Mouse (Mus musculus) WW6 (cell line): ENCODE results near the gene Galk2.

Experiments used
- DNase-seq: peaks from one replicate; pipeline ENCODE4 v3.0.0-alpha.2; 2013; ENCODE audit warnings: low read depth, low spot score

Gene Galk2

GRCm38 (mm10) chr2:125900797-125901410, 42.0 kb downstream of the Galk2 start:
- DNase-seq: no peak

- DNase-seq: no peak
Observed at GRCm38 (mm10) chr2:125901426-125901825, 42.5 kb downstream of the Galk2 start.

- no peak for DNase-seq
Observed at GRCm38 (mm10) chr2:125906407-125907066, 47.6 kb downstream of the Galk2 start.

GRCm38 (mm10) chr2:125907580-125908255, 48.8 kb downstream of the Galk2 start:
- DNase-seq: no peak

GRCm38 (mm10) chr2:125914167-125914566, 55.3 kb downstream of the Galk2 start:
- DNase-seq: no peak

- DNase-seq: no peak
Observed at GRCm38 (mm10) chr2:125914713-125915112, 55.8 kb downstream of the Galk2 start.

- no peak for DNase-seq
Observed at GRCm38 (mm10) chr2:125916652-125917296, 57.9 kb downstream of the Galk2 start.

- DNase-seq: no peak
Observed at GRCm38 (mm10) chr2:125917297-125917679, 58.4 kb downstream of the Galk2 start.

- no peak for DNase-seq
Observed at GRCm38 (mm10) chr2:125921273-125921672, 62.4 kb downstream of the Galk2 start.

- DNase-seq: no peak
Observed at GRCm38 (mm10) chr2:125922149-125922548, 63.2 kb downstream of the Galk2 start.

- DNase-seq: no peak
Observed at GRCm38 (mm10) chr2:125922877-125923276, 64.0 kb downstream of the Galk2 start.

- no peak for DNase-seq
Observed at GRCm38 (mm10) chr2:125923346-125923745, 64.4 kb downstream of the Galk2 start.

- DNase-seq: no peak
Observed at GRCm38 (mm10) chr2:125924554-125924953, 65.6 kb downstream of the Galk2 start.

GRCm38 (mm10) chr2:125925081-125925480, 66.2 kb downstream of the Galk2 start:
- DNase-seq: no peak

GRCm38 (mm10) chr2:125929396-125929795, 70.5 kb downstream of the Galk2 start:
- DNase-seq: no peak

- DNase-seq: no peak
Observed at GRCm38 (mm10) chr2:125929872-125930271, 71.0 kb downstream of the Galk2 start.

GRCm38 (mm10) chr2:125931193-125931592, 72.3 kb downstream of the Galk2 start:
- DNase-seq: no peak

GRCm38 (mm10) chr2:125932734-125933133, 73.8 kb downstream of the Galk2 start:
- DNase-seq: no peak

GRCm38 (mm10) chr2:125933977-125934376, 75.1 kb downstream of the Galk2 start:
- no peak for DNase-seq

- no peak for DNase-seq
Observed at GRCm38 (mm10) chr2:125936396-125936795, 77.5 kb downstream of the Galk2 start.

GRCm38 (mm10) chr2:125938993-125939642, 80.2 kb downstream of the Galk2 start:
- no peak for DNase-seq
